Comparison of ENCODE assay signal across 9 mouse cellular contexts in genomic region chr5:64958991-64959842, GRCm38 (mm10). TPM values are rescaled to one million over a fixed set of nuclear protein-coding genes. Genes with fewer than 3 reads are reported as not detected.
DNase-seq lines count a peak whose midpoint lies in the region; ATAC-seq lines count a peak whose summit lies in the region.
"Had no signal": no experiment of that assay in that cellular context is flagged by ENCODE, and none has a peak within 500 bp of the region (broad histone marks: within the 10 kb centered on the region; RNA-seq: fewer than 3 reads in every experiment).

No protein-coding gene starts in this region.

- no peak overlapping the region for H3K9ac ChIP-seq in kidney, embryonic 14.5 days (ENCODE audit: low read depth, low read length)
- H3K9ac ChIP-seq: forebrain, postnatal 0 days had no signal

- H3K4me3 ChIP-seq in kidney, embryonic 14.5 days (ENCODE audit: low read length): no peak overlapping the region
- H3K4me3 ChIP-seq in macrophage (ENCODE audit: inconsistent target): peak overlapping the region; percentile 50

- peak; percentile 61 for ATAC-seq in CD4-positive, CD25-positive, alpha-beta regulatory T cell, adult 4 months
- ATAC-seq in kidney, embryonic 14.5 days (ENCODE audit: low FRiP score, low TSS enrichment): no peak
- ATAC-seq: forebrain, postnatal 0 days had no signal

- H3K4me2 ChIP-seq in kidney, embryonic 14.5 days (replicated peaks; ENCODE audit: low read depth, low read length): peak overlapping the region; percentile 12; the same call in 1 of the 2 replicates

- no peaks in the 10 kb centered on the region for H3K4me1 ChIP-seq in kidney, embryonic 14.5 days (ENCODE audit: control insufficient read depth, insufficient read depth, low read length)

- DNase-seq in adrenal gland, postnatal 14 days: peak; percentile 15
- no peak for DNase-seq in adrenal gland, postnatal 4 days (ENCODE audit: low spot score in 2 of 2)
- DNase-seq in right cerebral cortex, postnatal 10 days (ENCODE audit: low spot score in 2 of 2): no peak
- no peak for DNase-seq in urinary bladder, postnatal 10 days (ENCODE audit: low spot score)
- no peak for DNase-seq in adrenal gland, adult 2 months
- DNase-seq: forebrain, postnatal 0 days had no signal

- no peaks in the 10 kb centered on the region for H3K36me3 ChIP-seq in kidney, embryonic 14.5 days (ENCODE audit: control insufficient read depth, insufficient read depth, low read length)
- peaks cover 24% of the 10 kb centered on the region; the same call in 1 of the 2 replicates for H3K36me3 ChIP-seq in macrophage (ENCODE audit: inconsistent target)

- H3K27ac ChIP-seq in kidney, embryonic 14.5 days (ENCODE audit: low read depth, low read length): no peak overlapping the region
- H3K27ac ChIP-seq in macrophage: peak overlapping the region; percentile 97

- H3K79me2 ChIP-seq in macrophage (ENCODE audit: inconsistent target): peaks cover 44% of the 10 kb centered on the region

- no peaks in the 10 kb centered on the region for H3K27me3 ChIP-seq in kidney, embryonic 14.5 days (ENCODE audit: control insufficient read depth, insufficient read depth, low read length)

- 72% methylated on average over 22 of the region's 22 CpGs for WGBS in kidney, embryonic 14.5 days
- WGBS in macrophage (ENCODE audit: missing documents): 12% methylated on average over 20 of the region's 22 CpGs

- H3K9me3 ChIP-seq in kidney, embryonic 14.5 days (ENCODE audit: control insufficient read depth, low read length): no peaks in the 10 kb centered on the region

RNA-seq across cellular contexts. Expression of gene Tlr6, which starts 0.7 kb away (rescaled TPM):
- total RNA-seq in adrenal gland, postnatal 14 days (2021): 0.85 and 2.3 TPM in 2 replicates
- 1 to 10 TPM; 1.5 to 2.4 TPM for total RNA-seq in adrenal gland, postnatal 4 days (2021)
- polyA plus RNA-seq in CD4-positive, CD25-positive, alpha-beta regulatory T cell, adult 4 months (2017; shearing (Covaris generic)): 1 to 10 TPM; 5.6 to 8.7 TPM
- 0.49 and 0.86 TPM in 2 replicates for polyA plus RNA-seq in kidney, embryonic 14.5 days (2014; fragmentation: Nextera tagmentation; extraction: Ambion mirVana)
- total RNA-seq in macrophage (2018; cell fraction: chromatin; rRNA removed): 10 to 100 TPM in 21 of 26 experiments, 1 to 10 TPM in 5; 7.8 to 35.0 (median 21.2) TPM
- 10 to 100 TPM; 25.8 to 52.1 (median 33.5) TPM for total RNA-seq in macrophage (2018; cell fraction: cytosol; rRNA removed)
- 10 to 100 TPM; 14.4 to 72.8 (median 43.7) TPM for total RNA-seq in macrophage (2018; cell fraction: nucleus; rRNA removed)
- 28.2 to 115 TPM (median 31.4 TPM) in 3 replicates for polyA plus RNA-seq in macrophage (2018)
- 1 to 10 TPM in 1 of 2 experiments, under 1 TPM in 1; 0.95 to 1.7 TPM for total RNA-seq in adrenal gland, adult 2 months (2021)
- 0.41 and 0.51 TPM in 2 replicates for polyA plus RNA-seq in adrenal gland, adult 2 months (2012; rRNA removed)

RNA-seq across cellular contexts. Expression of gene Fam114a1, which starts 10.7 kb away (rescaled TPM):
- 24.6 and 27.9 TPM in 2 replicates for total RNA-seq in adrenal gland, postnatal 14 days (2021)
- 10 to 100 TPM; 34.2 to 35.0 TPM for total RNA-seq in adrenal gland, postnatal 4 days (2021)
- 1 to 10 TPM; 2.3 to 4.9 TPM for polyA plus RNA-seq in CD4-positive, CD25-positive, alpha-beta regulatory T cell, adult 4 months (2017; shearing (Covaris generic))
- polyA plus RNA-seq in kidney, embryonic 14.5 days (2014; fragmentation: Nextera tagmentation; extraction: Ambion mirVana): 19.5 and 30.2 TPM in 2 replicates
- 10 to 100 TPM; 33.8 to 92.4 (median 48.7) TPM for total RNA-seq in macrophage (2018; cell fraction: chromatin; rRNA removed)
- 10 to 100 TPM; 10.9 to 21.0 (median 16.7) TPM for total RNA-seq in macrophage (2018; cell fraction: cytosol; rRNA removed)
- 10 to 100 TPM; 23.2 to 81.6 (median 31.8) TPM for total RNA-seq in macrophage (2018; cell fraction: nucleus; rRNA removed)
- 12.5 to 16.6 TPM (median 14.3 TPM) in 3 replicates for polyA plus RNA-seq in macrophage (2018)
- 10 to 100 TPM; 30.3 to 31.7 TPM for total RNA-seq in adrenal gland, adult 2 months (2021)
- polyA plus RNA-seq in adrenal gland, adult 2 months (2012; rRNA removed): 4.1 and 4.6 TPM in 2 replicates

RNA-seq across cellular contexts. Expression of gene Tlr1, which starts 25.9 kb away (rescaled TPM):
- total RNA-seq in adrenal gland, postnatal 14 days (2021): 0.85 and 3.4 TPM in 2 replicates
- total RNA-seq in adrenal gland, postnatal 4 days (2021): 1 to 10 TPM; 1.4 to 1.7 TPM
- polyA plus RNA-seq in CD4-positive, CD25-positive, alpha-beta regulatory T cell, adult 4 months (2017; shearing (Covaris generic)): 10 to 100 TPM; 74.7 to 91.5 TPM
- 0.70 and 0.89 TPM in 2 replicates for polyA plus RNA-seq in kidney, embryonic 14.5 days (2014; fragmentation: Nextera tagmentation; extraction: Ambion mirVana)
- total RNA-seq in macrophage (2018; cell fraction: chromatin; rRNA removed): 100 to 1,000 TPM in 23 of 26 experiments, 10 to 100 TPM in 3; 58.6 to 892 (median 270) TPM
- 100 to 1,000 TPM in 13 of 26 experiments, 10 to 100 TPM in 13; 50.0 to 258 (median 139) TPM for total RNA-seq in macrophage (2018; cell fraction: cytosol; rRNA removed)
- 1,000 to 10,000 TPM in 1 of 26 experiments, 100 to 1,000 TPM in 25; 183 to 1,172 (median 450) TPM for total RNA-seq in macrophage (2018; cell fraction: nucleus; rRNA removed)
- polyA plus RNA-seq in macrophage (2018): 71.6 to 79.1 TPM (median 72.3 TPM) in 3 replicates
- total RNA-seq in adrenal gland, adult 2 months (2021): 1 to 10 TPM; 1.1 to 2.1 TPM
- 0.49 and 0.50 TPM in 2 replicates for polyA plus RNA-seq in adrenal gland, adult 2 months (2012; rRNA removed)

Comparison
In these comparisons a context has a peak if more than half of its experiments do, and no peak if none do; other contexts are left out.
1. RNA of gene Tlr1, which starts 25.9 kb away (polyA plus RNA-seq): 74.7 to 91.5 TPM in CD4-positive, CD25-positive, alpha-beta regulatory T cell, adult 4 months and 71.6 to 79.1 TPM in macrophage; 0.70 to 0.89 TPM in kidney, embryonic 14.5 days and 0.49 to 0.50 TPM in adrenal gland, adult 2 months; every median in the first group is over 10 times any median in the second.